Mouse (Mus musculus): ENCODE measurements around the gene Wnt2. TPM values are rescaled to one million over a fixed set of nuclear protein-coding genes. Genes with fewer than 3 reads are reported as not detected.

Gene Wnt2
- total RNA-seq, 4 experiments from 2014 or later = 0.47 to 1.1 (median 0.65) TPM

DNA sequence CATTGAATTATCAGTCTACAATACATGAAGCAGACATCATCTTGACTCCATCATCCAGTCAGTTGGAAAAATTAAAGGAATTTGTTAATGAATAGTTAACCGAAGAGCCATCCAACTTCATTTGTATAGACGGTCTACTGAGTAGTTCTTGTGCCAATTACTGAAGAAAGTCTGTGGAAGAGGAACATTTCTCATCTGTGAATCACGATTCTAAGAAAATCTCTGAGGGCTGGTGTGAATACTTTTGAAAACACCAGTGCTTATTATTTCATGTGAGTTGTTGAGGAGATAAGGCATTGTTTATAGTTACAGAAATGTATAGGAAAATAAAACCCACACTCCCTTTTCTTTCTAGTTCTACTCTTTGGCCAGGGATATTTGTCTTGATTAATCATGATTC is 51.5 kb downstream of the Wnt2 start:
- no peak for DNase-seq (ENCODE audit: low spot score)

DNA sequence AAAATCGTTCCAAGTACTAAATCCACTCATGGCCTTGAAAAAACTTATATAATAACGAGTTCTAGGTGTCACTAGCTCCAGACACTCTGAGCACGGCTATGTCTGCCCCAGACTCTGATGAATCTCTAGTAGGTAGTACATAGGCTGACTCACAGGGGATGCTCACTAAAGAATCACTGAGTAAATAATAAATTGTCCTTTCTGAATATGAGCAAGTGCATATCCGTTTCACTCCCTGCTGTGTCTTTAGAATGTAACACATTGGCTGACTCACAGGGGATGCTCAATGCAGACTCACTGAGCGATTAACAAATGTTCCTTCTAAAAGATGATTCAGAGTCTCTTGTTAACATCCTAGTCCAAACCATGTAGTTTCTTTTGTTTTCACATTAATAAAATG is 52.1 kb downstream of the Wnt2 start:
- no peak for DNase-seq (ENCODE audit: low spot score)

DNA sequence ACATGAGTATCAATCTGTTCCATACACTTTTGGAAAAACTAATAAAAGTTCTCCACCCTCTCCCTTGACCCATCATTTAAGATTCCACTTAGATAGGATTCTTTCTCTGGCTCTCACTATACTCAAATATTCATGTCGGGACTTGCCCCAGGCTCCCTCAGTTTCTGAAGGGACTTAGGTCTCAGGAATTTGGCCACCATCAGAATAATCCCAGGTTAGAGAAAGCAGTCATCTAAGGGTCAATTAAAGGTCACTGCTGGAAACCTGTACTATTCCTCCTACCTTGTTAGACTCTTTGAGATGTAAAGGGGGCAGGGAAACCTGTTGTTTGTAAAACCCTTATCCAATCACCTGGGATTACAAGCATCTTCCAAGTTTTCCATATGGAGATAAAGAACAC is 53.2 kb downstream of the Wnt2 start:
- DNase-seq (ENCODE audit: low spot score) = no peak

DNA sequence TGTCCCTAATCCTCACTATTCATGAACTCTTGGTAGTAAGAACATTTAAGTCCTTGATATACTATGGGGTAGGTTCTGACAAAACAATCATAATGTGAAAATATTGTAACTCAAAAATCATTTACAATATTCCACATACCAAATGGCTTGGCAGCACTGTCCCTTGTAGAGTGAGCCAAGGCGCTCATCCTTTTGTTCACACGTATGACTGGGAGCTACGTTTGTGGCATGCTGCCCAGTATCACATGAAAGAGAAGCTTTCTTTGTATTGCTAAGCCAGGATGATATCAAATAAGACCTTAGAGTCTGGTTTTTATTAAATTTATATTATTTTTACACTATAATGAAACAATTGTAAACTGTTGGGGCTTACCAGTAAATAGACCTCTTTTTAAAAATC is 56.0 kb downstream of the Wnt2 start:
- no peak for DNase-seq (ENCODE audit: low spot score)

DNA sequence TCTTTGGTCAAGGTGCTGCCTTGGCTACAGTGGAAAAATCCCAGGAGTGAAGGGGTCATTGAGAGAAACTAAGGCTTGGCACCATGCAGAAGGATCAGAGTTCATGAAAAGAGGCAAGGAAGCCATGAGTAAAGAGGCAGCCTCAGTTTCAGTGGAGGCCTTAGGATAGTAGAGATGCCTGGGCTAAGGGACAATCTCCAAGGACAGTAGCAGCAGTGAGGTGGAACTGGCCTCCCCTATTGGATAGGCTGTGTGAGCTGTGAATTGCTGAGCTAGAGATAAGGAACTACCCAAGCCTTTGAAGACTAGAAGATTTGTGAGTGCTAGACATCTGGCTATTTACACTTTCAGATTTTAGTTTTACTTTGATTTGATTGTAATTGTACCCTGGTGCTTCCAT is 59.0 kb downstream of the Wnt2 start:
- no peak for DNase-seq (ENCODE audit: low spot score)

DNA sequence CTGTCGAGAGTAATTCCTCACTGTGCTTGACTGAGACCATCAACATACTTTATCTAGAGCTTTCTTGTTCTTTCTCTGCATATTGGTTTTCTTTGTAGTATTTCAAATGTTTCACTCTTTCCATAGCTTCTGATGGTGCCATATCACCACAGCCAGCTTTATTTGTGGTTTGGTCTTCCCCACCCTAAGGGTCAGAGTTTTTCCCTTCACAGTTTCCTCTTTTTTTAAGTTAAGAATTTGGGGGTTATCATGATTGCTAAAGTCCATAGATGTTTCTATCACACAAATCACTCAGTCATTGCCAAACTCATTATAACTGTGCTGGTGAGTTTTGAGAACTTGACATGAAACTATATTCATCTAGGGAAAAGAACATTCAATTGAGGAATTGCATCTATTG is 60.6 kb downstream of the Wnt2 start:
- DNase-seq (ENCODE audit: low spot score) = no peak

DNA sequence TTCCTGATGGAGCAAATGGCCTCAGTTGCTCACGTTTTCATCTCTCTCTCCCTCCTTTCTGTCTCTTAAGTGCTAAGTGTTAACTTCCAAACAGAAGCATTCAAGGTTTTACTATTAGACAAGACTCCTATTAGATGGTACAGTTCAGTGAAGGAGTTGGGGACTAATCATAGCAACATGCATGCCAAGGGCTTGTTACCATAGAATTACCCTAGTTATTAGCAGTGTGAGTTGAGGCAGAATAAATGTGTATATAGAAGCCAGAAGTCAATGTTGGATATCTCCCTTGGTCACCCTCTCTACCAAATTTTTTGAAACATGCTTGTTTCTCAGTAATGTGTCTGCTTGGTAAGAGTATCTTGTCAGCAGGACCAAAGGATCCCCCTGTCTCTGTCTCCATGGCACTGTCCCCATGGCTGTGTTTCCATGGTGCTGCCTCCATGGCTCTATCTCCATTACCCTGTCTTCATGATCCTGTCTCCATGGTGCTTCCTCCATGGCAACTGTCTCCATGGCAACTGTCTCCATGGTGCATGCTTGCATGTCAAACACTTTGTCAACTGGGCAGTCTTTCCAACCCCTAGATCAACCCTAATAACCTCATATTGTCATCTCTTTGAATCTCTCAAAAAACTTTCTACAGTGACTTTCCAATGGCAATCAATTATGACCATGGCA is 61.8 kb downstream of the Wnt2 start:
- no peak for DNase-seq (ENCODE audit: low spot score)

DNA sequence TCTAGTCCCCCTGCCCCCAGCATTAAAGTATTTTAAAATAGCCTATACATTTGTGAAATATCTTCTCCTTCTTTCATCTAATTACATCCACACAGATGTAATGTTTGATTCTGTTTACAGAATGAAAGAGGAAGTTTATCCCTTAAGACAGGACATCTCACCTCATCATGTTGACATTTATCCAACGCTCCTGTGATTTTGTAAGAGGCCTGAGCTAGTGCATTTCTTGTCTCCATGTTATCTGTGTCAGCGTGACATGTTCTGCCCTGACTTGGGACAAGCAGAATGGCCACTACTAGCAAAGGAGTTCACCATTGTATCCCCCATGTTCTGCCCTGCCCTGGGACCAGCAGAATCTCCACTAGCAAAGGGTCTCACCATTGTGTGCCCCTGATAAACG is 66.9 kb downstream of the Wnt2 start:
- DNase-seq (ENCODE audit: low spot score) = no peak

DNA sequence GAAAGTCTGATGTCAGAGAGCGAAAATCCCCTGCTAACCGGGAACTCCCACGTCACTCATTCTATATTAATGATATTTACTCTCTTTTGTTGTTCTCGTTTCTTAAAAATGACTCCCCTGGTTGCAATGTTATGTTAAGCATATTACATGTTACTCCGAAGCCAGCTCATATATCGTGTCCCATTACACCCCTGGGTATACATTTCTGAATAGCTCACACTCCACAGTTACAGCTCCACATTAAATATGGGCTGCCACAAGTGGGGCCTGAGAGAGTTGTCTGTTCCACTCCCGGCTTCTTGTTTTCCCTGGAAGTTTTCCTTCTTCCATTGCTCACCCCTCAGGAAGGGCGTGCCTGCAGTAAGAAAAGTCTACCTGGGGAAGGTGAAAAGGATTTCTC is 78.6 kb downstream of the Wnt2 start:
- DNase-seq (ENCODE audit: low spot score) = no peak

DNA sequence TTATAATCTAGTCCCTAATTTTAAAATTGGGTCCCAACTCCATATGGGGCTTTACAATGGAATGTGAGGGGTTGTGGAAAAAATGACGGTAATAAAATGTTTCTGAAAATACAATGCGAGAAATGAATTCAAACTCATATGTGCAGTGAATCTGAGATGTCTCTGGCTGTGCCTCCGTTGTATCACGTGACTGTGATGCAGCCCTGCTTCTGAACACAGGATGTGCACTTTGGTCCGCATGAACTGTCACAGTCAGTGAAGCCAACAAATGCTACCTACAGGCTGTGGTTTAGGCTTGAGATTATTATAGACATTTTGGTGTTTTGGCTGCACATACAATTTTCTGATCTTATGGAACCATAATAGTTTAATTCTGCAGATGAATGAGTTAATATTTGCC is 81.3 kb downstream of the Wnt2 start:
- DNase-seq (ENCODE audit: low spot score) = no peak

DNA sequence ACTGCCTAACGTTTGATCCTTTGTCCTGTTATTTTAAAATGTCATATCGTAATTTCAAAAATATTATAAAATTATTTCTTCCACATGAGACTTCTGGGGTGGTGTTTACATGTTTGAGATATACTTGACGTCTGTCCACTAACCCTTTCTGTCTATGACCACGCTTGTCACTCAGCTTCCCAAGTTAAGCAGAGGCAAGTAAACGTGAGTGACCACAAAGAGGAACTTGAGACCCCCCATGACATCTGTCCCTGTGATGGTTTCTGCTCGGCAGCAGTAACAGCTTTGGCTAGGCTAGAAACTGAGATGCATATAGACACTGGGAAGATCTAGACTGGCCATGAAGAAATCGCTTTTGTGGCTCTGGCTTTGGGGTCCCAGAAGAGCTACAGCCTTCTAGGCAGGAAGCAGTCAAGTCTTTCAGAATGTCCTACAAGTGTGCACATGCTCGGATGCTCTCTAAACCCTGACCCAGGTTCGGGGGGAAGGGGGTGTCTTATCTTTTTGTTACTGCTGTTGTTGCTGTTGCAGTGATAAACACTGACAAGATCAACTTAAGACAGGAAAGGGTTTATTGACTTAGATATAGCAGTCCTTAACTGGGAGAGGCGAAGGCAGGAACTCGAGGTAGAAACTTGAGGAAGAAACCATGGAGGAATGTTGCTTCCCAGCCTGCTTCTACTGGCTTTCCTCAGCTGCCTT is 83.1 kb downstream of the Wnt2 start:
- no peak for DNase-seq (ENCODE audit: low spot score)

DNA sequence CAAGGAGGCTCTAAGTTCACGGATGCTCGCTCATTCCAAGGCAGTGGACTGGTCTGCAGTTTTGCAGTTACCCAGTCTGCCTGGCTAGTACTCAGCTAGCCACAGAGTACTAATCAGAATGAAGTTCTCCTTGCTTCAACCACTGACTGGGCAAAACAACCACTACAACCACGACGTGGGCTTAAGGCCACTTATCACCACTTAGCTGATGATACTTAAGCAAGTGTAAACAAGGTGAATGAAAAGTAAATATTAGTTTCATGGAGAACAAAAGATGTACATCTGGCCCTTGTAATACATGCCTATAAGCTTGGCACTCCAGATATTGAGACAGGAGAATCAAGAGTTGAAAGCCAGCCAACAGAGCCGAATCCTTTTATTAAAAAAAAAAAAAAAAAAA is 83.9 kb downstream of the Wnt2 start:
- no peak for DNase-seq (ENCODE audit: low spot score)

DNA sequence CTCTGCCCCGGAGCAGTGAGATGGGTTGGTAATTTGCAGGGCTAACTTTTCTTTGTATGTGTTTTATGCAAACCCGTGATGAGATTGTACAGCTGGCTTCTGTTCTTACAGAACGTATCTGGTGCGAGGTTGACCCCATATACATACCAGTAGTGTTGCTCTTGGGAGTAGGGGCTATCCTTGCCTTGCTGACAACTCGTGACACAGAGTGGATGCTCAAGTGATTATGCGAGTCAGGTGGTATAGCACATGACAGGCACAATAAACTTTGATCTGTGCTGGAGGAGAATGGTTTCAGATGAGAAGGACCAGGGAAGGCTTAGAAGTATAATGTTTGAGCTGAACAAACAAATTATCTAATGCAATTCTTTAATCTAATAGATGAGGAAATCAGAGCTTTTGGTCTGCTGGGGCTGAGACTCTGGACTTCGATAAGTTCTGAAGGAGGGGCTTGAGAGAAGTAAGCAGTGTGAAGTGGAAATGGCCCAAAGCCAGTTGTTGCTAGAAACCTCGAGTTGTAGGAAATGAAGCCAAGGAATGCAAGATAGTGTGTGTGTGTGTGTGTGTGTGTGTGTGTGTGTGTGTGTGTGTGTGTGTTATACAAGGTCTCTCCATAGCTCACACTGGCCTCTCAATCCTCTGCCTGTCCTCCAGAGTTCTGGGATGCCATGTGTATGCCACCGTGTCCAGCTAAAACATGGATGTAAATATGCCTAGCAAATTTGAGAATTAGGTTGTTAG is 86.3 kb downstream of the Wnt2 start:
- DNase-seq (ENCODE audit: low spot score) = no peak

DNA sequence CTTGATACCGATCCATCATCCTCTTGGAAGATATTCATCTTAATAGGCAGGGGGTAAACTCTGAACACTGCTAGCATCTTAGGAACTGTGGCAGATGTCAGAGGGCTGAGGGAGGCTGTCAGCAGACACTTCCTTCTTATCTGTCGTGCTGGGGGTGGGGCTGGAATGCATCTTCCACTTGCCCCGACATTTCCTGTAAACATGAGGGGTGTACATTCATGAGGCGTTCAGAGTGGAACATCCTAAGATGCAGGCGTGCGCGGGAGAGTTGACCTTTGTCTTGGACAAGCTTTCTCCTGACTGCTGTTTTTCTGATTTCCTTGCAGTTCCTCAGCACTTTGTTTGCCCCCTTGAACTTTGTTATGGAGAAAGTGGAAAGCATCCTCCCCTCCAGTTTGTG is 88.0 kb downstream of the Wnt2 start:
- DNase-seq (ENCODE audit: low spot score) = no peak

DNA sequence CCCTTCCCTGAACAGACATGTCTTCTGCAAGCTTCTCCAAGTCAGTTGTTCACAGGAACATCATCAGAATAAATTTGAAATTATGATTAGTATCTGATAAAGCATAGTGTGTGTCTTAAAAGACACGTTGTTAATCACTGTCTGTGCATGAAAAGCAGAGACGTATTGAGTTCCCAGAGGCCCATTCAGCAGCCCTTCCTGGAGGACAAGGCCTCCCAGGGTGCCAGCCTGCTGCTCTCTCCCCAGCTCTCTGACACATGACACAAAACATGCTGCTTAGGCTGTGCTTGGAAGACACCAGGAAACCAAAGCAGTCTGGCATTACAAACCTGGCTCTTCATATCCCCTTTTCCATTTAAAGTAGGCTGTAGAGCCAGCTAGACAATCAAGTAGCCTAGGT is 88.5 kb downstream of the Wnt2 start:
- no peak for DNase-seq (ENCODE audit: low spot score)

Other genes with a start within 250 kb of the Wnt2 start
- not detected for gene Asz1, start 78.5 kb upstream of the Wnt2 start, total RNA-seq (2022)
- gene Cftr, start 140.1 kb upstream of the Wnt2 start, total RNA-seq (2022) = under 1 TPM; 0.33 to 0.59 (median 0.37) TPM